Mouse (Mus musculus): ENCODE measurements at regions not wholly inside any gene's neighbourhood (a gene's known extent, or its start where the extent isn't known, plus 50 kb on each side); places are given as distances from the start of the nearest gene placed in this dataset.

- peak; percentile 29 for DNase-seq
Observed at GRCm38 (mm10) chr4:98190318-98190717, 192.8 kb downstream of the Tm2d1 start.

- DNase-seq: no peak
Observed at GRCm38 (mm10) chr4:98189894-98190293, 193.2 kb downstream of the Tm2d1 start.

- DNase-seq: peak; percentile 2
Observed at GRCm38 (mm10) chr4:98188944-98189343, 194.2 kb downstream of the Tm2d1 start.

GRCm38 (mm10) chr4:98187038-98187437 is 196.1 kb downstream of the Tm2d1 start:
- no peak for DNase-seq

- peak; percentile 25 for DNase-seq
Observed at GRCm38 (mm10) chr4:98182053-98182355, 201.1 kb downstream of the Tm2d1 start.

GRCm38 (mm10) chr4:98181185-98182052 is 201.7 kb downstream of the Tm2d1 start:
- no peak for DNase-seq

GRCm38 (mm10) chr4:98180336-98180735 is 202.8 kb downstream of the Tm2d1 start:
- DNase-seq: peak; percentile 4
